Mouse (Mus musculus): ENCODE results near the gene Dusp8. TPM values are rescaled to one million over a fixed set of nuclear protein-coding genes. Genes with fewer than 3 reads are reported as not detected.
"Not testable (repeated sequence)": the region's sequence is repeated elsewhere in the genome, so short reads cannot be mapped to it uniquely, and the experiment has no call there.

The Dusp8 gene
- 1.8 TPM in 2 replicates for polyA plus RNA-seq (2015; fragmentation: Nextera tagmentation; extraction: Ambion mirVana)

DNA sequence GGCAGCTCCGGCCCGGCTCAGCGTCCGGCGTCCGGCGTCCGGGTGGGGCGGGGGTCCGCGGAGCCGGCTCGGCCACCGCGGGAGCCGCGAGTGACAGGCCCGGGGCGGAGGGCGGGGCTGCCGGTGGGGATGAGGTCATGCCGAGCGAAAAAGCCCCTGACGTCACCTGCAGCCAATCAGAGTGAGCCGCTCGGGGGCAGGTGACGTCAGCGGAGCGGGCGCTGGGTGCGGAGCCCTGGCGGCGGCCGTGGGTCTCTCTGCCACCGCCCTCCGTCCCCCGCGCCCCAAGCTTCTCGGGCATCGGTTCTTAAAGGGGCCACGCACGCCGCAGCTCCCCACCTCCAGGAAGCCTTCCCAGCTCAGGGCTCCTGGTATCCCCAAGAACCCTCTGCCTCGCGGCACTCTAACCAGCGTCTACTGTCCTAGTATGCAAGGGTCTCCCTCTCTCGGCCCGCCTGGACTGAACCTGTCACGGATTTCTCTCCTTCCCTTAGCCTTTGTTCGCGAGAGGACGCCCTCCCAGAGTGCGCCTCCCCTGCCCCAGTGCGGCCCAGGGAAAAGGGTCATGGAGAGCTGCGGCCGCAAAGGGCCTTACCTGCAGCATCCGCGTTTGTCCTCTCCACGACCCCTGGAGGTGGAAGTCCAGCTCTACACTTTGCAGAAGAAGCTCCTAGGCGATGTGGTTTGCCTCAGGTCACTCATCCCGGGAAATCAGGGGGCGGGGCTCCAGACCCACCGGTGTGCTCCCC, at the start of gene Dusp8:
Gene Dusp8, minus strand, starts transcription at position 661 of the 749 bp plus-strand sequence.
- under 1% methylated on average over 57 of the region's 63 CpGs for WGBS (ENCODE audit: insufficient replicate concordance)
- Histone ChIP-seq H3K4me2 (ENCODE audit: low read depth, low read length) (peak within 1 kb of the TSS; percentile 88), H3K27me3 (ENCODE audit: insufficient read depth, low read length) (peaks cover 61% of the 10 kb centered on the region)

DNA sequence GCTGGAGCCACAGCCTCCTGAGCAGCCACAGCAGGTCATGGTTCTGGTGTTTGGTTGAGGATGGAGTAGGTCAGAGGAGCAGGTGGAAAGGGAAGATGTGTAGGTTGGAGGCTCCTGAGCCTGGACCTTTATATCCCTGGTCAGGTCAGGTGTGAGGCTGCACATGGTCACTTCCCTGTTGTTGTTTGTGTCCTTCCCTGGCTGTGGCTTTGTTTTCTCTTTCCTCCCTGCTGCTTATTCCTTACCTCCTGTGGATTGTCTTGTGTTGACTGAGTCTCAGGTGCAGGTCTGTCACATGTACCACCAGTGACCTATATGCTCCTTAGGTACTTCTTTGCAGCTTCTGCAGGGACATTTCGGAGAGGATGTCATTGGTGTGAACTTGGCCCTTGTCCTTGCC, 48.9 kb upstream of the Dusp8 start, which contains the start of gene Gm45337:
Gene Gm45337, minus strand, starts transcription at position 101 of the 400 bp plus-strand sequence.
- Histone ChIP-seq H3K4me3 (ENCODE audit: low read depth, low read length) (no peak within 1 kb of the TSS), H3K9ac (replicated peaks) (no peak within 1 kb of the TSS), H3K27me3 (ENCODE audit: insufficient read depth, low read length) (no peaks in the 10 kb centered on the region), H3K4me1 (ENCODE audit: insufficient read depth) (no peaks in the 10 kb centered on the region), H3K27ac (ENCODE audit: low read depth) (no peak within 1 kb of the TSS), H3K36me3 (replicated peaks; ENCODE audit: insufficient read depth, low read length) (no peaks in the 10 kb centered on the region), H3K9me3 (ENCODE audit: low read length) (no peaks in the 10 kb centered on the region), H3K4me2 (ENCODE audit: low read depth, low read length) (no peak within 1 kb of the TSS)
- DNase-seq (no peak), ATAC-seq (no peak)
- TF ChIP-seq CTCF (IDR thresholded peaks at IDR 0.05; ENCODE audit: low read depth) (no peak), EP300 (IDR thresholded peaks at IDR 0.05; ENCODE audit: low read depth) (no peak)
- 68% methylated on average over 1 of the region's 1 CpGs for WGBS (ENCODE audit: insufficient replicate concordance)

More for the DNA sequence above, at the start of gene Dusp8:
- Histone ChIP-seq H3K4me3 (ENCODE audit: low read depth, low read length) (peak within 1 kb of the TSS; percentile 67), H3K36me3 (replicated peaks; ENCODE audit: insufficient read depth, low read length) (no peaks in the 10 kb centered on the region), H3K4me1 (ENCODE audit: insufficient read depth) (peaks cover 23% of the 10 kb centered on the region), H3K9me3 (ENCODE audit: low read length) (no peaks in the 10 kb centered on the region), H3K9ac (replicated peaks) (peak within 1 kb of the TSS; percentile 84), H3K27ac (ENCODE audit: low read depth) (peak within 1 kb of the TSS; percentile 66)
- DNase-seq (peak; percentile 93), ATAC-seq (peak; percentile 90)
- TF ChIP-seq EP300 (IDR thresholded peaks at IDR 0.05; ENCODE audit: low read depth) (no peak), CTCF (IDR thresholded peaks at IDR 0.05; ENCODE audit: low read depth) (peak; percentile 52)

DNA sequence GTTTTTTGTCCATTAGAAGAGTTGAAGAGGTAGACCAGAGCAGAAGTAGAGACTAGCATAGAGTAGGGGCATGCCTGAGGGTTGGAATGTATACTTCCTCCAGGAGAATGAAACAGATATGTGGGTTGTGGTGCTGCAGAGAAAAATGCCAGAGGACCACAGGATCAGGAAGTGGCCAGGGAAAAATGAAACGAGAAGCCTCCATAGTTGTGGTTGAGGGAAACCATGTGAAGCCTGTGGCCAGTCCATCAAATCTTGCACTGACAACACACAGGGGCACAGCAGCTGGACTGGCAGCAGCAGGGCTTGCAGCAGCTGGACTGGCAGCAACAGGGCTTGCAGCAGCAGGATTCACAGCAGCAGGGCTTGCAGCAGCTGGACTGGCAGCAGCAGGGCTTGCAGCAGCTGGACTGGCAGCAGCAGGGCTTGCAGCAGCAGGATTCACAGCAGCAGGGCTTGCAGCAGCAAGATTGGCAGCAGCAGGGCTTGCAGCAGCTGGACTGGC, 47.9 kb upstream of the Dusp8 start:
- DNase-seq; H3K27me3 ChIP-seq (ENCODE audit: insufficient read depth, low read length); H3K4me2 ChIP-seq (ENCODE audit: low read depth, low read length); ATAC-seq; H3K9ac ChIP-seq (replicated peaks); H3K9me3 ChIP-seq (ENCODE audit: low read length); H3K36me3 ChIP-seq (replicated peaks; ENCODE audit: insufficient read depth, low read length); H3K4me3 ChIP-seq (ENCODE audit: low read depth, low read length); H3K27ac ChIP-seq (ENCODE audit: low read depth); H3K4me1 ChIP-seq (ENCODE audit: insufficient read depth): not testable (repeated sequence)
- WGBS (ENCODE audit: insufficient replicate concordance): 26% methylated on average over 1 of the region's 1 CpGs

DNA sequence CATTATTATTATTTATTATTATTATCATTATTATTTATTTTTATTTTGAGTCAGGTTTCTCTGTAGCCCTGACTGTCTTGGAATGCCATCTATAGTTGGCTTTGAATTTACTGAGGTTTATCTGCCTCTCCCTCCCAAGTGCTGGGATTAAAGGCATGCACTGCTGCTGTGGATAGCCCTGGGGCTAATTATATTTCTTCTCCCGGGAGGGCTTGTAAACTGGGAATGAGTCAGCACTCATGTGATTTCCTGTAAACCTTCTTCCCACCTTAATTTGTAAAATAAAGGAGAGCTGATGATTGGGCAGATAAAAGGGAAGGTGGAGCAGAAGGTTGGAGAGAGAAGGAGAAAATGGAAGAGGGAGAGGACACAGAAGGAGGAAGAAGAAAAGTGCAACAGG, 45.1 kb upstream of the Dusp8 start:
- Histone ChIP-seq H3K4me3 (ENCODE audit: low read depth, low read length) (no peak overlapping the region), H3K27me3 (ENCODE audit: insufficient read depth, low read length) (no peaks in the 10 kb centered on the region), H3K9me3 (ENCODE audit: low read length) (no peaks in the 10 kb centered on the region), H3K27ac (ENCODE audit: low read depth) (no peak overlapping the region), H3K36me3 (replicated peaks; ENCODE audit: insufficient read depth, low read length) (no peaks in the 10 kb centered on the region), H3K9ac (replicated peaks) (no peak overlapping the region), H3K4me1 (ENCODE audit: insufficient read depth) (no peaks in the 10 kb centered on the region), H3K4me2 (ENCODE audit: low read depth, low read length) (no peak overlapping the region)
- TF ChIP-seq CTCF (IDR thresholded peaks at IDR 0.05; ENCODE audit: low read depth) (no peak), EP300 (IDR thresholded peaks at IDR 0.05; ENCODE audit: low read depth) (no peak)
- DNase-seq: no peak
- WGBS (ENCODE audit: insufficient replicate concordance): 29% methylated on average over 1 of the region's 1 CpGs
- no peak for ATAC-seq

DNA sequence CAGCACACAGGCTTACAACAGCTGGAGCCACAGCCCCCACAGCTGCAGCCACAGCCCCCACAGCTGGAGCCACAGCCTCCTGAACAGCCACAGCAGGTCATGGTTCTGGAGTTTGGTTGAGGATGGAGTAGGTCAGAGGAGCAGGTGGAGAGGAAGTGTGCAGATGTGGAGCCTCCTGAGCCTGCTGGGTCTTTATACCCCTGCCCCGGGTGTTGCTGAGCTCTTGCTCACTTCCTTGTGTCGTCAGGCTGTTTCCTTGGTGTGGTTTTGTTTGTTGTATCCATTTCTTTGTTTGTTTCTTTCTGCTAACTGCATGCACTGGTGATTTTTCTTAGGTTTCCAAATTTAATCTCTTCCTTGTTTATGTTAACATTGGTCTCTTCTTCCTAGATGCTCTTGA, 40.3 kb upstream of the Dusp8 start, which contains the start of gene Gm39115:
Gene Gm39115, minus strand, starts transcription at position 101 of the 400 bp plus-strand sequence.
- not testable (repeated sequence) for H3K27me3 ChIP-seq (ENCODE audit: insufficient read depth, low read length); H3K9ac ChIP-seq (replicated peaks); H3K9me3 ChIP-seq (ENCODE audit: low read length); H3K36me3 ChIP-seq (replicated peaks; ENCODE audit: insufficient read depth, low read length); DNase-seq; H3K4me3 ChIP-seq (ENCODE audit: low read depth, low read length); H3K27ac ChIP-seq (ENCODE audit: low read depth); H3K4me2 ChIP-seq (ENCODE audit: low read depth, low read length); ATAC-seq; H3K4me1 ChIP-seq (ENCODE audit: insufficient read depth)
- WGBS (ENCODE audit: insufficient replicate concordance): 22% methylated on average over 2 of the region's 2 CpGs

DNA sequence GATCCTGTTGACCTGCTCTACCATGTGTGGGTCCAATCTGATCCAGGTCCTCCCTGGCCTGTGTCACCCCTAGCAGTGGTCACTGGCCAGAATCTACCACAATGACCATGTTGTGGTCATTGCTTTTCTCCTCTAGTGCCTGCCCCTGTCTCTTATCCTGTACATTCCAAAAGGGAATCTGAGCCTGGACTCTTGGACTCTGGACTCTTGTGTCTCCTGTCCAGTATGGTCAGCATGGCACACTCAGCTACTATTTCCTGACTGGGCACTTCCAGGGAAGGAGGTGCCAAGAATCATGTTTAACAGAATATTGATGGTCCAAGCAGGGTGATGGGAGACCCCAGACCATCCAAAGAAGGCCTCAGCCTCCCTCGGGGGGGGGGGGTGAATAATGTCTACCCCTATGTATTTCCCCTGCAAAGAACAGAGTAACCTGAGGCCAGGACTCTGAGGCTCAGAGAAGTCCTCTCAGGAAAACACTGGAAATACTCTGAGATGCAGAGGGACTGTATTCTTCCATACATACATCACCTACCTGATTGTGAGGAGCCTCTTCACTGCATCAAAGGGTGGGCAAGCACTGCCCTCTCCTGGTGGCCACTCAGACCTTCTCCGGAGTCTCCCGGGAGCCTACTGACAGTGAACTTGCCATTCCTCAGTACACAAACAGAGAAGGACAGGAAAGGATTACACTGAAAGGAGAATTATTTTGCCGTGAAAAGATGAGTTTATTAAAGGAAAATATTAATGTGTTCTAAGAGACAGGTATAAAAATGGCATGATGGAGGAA, 38.8 kb upstream of the Dusp8 start:
- no peak overlapping the region for H3K27ac ChIP-seq (ENCODE audit: low read depth)
- no peak overlapping the region for H3K4me2 ChIP-seq (ENCODE audit: low read depth, low read length)
- WGBS (ENCODE audit: insufficient replicate concordance): 40% methylated on average over 4 of the region's 4 CpGs
- ATAC-seq: 0 out of 2 replicates have a peak, but pooled peaks have one; percentile 36
- H3K27me3 ChIP-seq (ENCODE audit: insufficient read depth, low read length): no peaks in the 10 kb centered on the region; the same call in 1 of the 2 replicates
- H3K4me3 ChIP-seq (ENCODE audit: low read depth, low read length): no peak overlapping the region
- H3K9me3 ChIP-seq (ENCODE audit: low read length): no peaks in the 10 kb centered on the region
- H3K9ac ChIP-seq (replicated peaks): no peak overlapping the region
- no peaks in the 10 kb centered on the region for H3K4me1 ChIP-seq (ENCODE audit: insufficient read depth)
- DNase-seq: no peak
- no peaks in the 10 kb centered on the region for H3K36me3 ChIP-seq (replicated peaks; ENCODE audit: insufficient read depth, low read length)
- TF ChIP-seq EP300 (IDR thresholded peaks at IDR 0.05; ENCODE audit: low read depth) (no peak), CTCF (IDR thresholded peaks at IDR 0.05; ENCODE audit: low read depth) (peak; percentile 44)
